Mouse (Mus musculus) left cerebral cortex, adult 2 months (tissue): Measurements from ENCODE around the gene Ptpn1. TPM values are rescaled to one million over a fixed set of nuclear protein-coding genes. Genes with fewer than 3 reads are reported as not detected.

Experiments
- DNase-seq, 2 experiments: peaks; one replicate each; pipeline ENCODE4 v3.0.0; 2021 to 2022; ENCODE audit warnings: low spot score in 2 of 2, mixed read lengths in 1 of 2; ENCODE audit errors: extremely low spot score in 1 of 2
- H3K27ac ChIP-seq: fragments of 200-600 bp; 2 replicates; pipeline ENCODE4 v1.8.1; 2022
- H3K4me3 ChIP-seq: fragments of 200-600 bp; 2 replicates; pipeline ENCODE4 v1.8.1; 2022
- CTCF ChIP-seq: fragments of 200-600 bp; IDR thresholded peaks from 2 replicates; pipeline ENCODE4 v1.8.1; 2022; ENCODE audit warnings: antibody characterized with exemption, mild to moderate bottlenecking, moderate library complexity
- intact Hi-C: fragments of 180-260 bp; cut with DNase I; formaldehyde crosslinking; loops from one replicate; pipeline ENCODE4 v1.15.1; 2025
- total RNA-seq, 2 experiments: library from RNA; stranded (reverse); gene quantifications; 2 replicates each; pipeline ENCODE4 v1.2.3; 2021

Gene Ptpn1
- total RNA-seq, 2 experiments from 2014 or later: 52.0 to 69.0 TPM

DNA sequence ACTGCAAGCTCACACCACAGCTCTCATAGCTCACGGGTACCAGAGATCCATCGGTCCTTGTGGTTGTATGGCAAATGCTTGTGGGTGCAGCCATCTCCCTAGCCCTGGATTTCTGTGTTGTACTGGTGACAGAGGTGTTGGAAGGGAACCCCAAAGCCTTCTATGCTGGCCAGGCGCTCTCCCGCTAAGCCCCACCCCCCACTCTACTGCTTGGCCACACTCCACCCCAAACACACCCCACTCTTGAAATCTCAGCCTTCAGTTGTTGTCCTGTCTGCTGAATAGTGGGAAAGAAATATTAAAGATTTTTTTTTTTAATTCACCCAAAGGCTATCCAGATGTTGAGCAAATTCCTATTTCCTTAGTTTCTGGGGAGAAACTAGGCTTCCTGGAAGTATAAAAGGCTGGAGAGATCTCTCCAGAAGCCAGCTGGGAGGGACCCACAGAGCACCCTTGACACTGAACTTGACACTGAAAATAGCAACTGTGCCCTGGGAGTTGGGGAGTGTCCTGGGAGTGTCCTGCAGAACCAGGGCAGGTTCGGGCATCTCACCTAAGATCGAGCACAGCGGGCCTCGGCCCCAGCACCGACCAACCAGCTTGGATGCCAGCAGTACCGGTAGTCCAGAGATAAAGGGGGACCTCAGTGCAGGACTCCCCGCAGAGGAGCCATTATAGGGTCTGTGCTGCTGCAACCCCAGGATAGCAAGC lies 28.5 kb upstream of the Ptpn1 start:
- TF ChIP-seq CTCF: no peak
- Histone ChIP-seq H3K27ac (no peak overlapping the region), H3K4me3 (no peak overlapping the region)
- DNase-seq: no peak
- intact Hi-C loops: loop anchor here (5.0 kb wide), 1 partner anchor 109 kb away; the partner anchor contains the start of gene Ripor3

DNA sequence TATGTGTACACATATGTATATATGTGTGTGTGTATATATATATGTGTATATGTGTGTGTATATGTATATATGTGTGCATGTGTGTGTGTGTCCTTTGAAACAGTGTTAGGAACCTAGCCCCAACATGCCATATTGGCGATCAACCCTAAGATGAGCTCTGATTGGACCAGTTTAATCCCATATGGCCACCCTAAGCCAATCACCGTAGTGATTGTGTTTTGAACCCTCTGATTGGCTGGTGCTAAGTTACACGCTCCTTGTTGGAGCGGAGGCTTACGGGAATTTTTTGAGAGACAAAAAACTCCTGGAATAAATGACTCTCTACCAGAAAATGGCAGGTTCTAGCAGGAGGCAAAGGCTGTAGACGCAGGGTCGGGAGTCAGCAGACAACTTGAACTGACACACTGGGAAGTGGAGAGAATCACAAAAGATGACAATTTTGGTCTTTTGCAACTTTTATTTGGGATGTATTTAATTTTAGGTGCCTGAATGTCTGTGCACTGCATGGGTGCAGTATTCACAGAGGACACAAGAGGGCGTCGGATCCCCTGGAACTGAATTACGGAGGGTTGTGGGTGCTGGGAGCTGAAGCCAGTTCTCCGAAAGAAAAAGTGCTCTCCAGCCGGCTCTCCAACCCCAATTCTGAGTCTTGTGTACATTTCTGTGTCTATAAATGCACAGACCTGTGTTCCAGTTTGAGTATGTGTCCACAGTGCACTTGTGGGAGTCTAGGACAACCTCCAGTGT lies 27.1 kb upstream of the Ptpn1 start:
- no peak overlapping the region for H3K27ac ChIP-seq
- TF ChIP-seq CTCF: peak; percentile 23
- H3K4me3 ChIP-seq: no peak overlapping the region
- DNase-seq: no peak
- intact Hi-C loops: loop anchor here (5.0 kb wide), 2 partner anchors 98 to 108 kb away; partner anchors contain the start of gene Ripor3

- intact Hi-C loops: loop anchor here (5.0 kb wide), 1 partner anchor 97 kb away; no protein-coding TSS in a partner anchor
- Histone ChIP-seq H3K27ac (no peak overlapping the region), H3K4me3 (no peak overlapping the region)
- DNase-seq: no peak
- TF ChIP-seq CTCF: no peak
Observed at GRCm38 (mm10) chr2:167905561-167905960, 26.3 kb upstream of the Ptpn1 start.

DNA sequence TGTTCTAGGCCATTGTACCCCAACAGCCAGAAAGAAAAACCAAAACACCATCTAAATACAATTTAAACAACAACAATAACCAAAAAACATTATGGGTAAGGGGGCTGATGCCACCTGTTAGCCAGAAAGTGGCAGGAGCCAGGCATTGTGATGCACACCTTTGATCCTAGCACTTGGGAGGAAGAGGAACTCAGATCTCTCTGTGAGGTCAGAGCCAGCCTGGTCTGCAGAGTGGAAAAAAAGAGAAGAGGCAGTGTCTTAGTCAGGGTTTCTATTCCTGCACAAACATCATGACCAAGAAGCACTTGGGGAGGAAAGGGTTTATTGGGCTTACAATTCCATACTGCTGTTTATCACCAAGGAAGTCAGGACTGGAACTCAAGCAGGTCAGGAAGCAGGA lies 25.1 kb upstream of the Ptpn1 start:
- TF ChIP-seq CTCF: no peak
- H3K27ac ChIP-seq: no peak overlapping the region
- H3K4me3 ChIP-seq: no peak overlapping the region
- DNase-seq: no peak
- intact Hi-C loops: loop anchor here (5.0 kb wide), 1 partner anchor 96 kb away; no protein-coding TSS in a partner anchor

DNA sequence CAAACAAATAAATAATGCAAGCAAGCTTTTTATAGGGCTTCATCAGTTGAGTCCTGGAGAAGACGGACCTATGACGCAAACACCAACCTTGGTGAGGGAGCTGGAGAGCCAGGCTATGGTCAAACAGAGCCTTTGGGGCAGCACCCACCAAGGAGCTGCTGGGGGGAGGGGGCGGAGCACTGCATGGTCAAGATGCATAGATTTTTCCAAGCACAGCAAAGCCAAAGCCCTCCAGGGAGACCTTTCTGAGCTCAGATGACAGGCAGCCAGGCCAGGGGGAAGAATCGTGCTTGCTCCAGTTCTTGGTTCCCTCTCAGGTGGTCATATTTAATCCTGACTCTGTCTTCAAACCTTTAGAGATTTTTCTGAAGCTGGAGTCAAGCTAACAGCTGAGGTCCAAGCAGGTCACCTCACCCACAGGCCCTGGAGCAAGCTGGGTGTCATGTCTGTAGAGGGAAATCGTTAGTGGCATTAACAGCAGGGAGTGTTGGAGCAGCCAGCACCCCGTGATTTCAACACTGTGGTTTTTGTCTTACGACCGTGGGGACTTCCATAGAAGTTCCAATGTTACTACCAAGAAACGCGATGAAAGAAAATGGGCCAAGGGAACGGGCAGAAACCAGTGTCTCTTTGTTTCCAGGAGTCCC lies 22.2 kb upstream of the Ptpn1 start:
- H3K27ac ChIP-seq: no peak overlapping the region
- no peak for TF ChIP-seq CTCF
- intact Hi-C loops: loop anchor here (5.0 kb wide), 1 partner anchor 93 kb away; no protein-coding TSS in a partner anchor
- H3K4me3 ChIP-seq: no peak overlapping the region
- DNase-seq: no peak

- H3K27ac ChIP-seq: no peak overlapping the region
- H3K4me3 ChIP-seq: no peak overlapping the region
- intact Hi-C loops: no loop called here
- no peak for DNase-seq
- TF ChIP-seq CTCF: no peak
Observed at GRCm38 (mm10) chr2:167910178-167910540, 21.7 kb upstream of the Ptpn1 start.

GRCm38 (mm10) chr2:167911511-167911910 lies 20.3 kb upstream of the Ptpn1 start:
- DNase-seq: no peak
- intact Hi-C loops: no loop called here
- H3K27ac ChIP-seq: no peak overlapping the region

DNA sequence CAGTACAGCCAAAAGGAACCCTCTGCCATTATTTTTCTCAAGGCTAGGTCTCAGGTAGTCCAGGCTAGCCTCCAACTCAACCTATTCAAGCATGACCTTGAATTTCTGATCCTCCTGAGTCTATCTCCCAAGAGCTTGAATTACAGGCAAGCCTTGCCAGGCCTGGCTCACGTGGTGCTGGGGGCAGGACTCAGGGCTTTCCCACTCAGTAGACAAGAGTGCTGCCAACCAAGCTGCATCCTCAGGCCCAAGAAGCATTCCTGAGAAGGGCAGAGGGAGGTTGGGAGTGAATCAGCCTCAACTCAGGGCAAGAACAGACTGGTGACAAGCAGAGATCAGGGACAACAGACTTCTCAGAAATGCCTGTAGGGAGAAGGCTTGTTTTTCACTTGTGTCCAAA lies 12.8 kb upstream of the Ptpn1 start:
- Histone ChIP-seq H3K4me3 (no peak overlapping the region), H3K27ac (no peak overlapping the region)
- TF ChIP-seq CTCF: no peak
- intact Hi-C loops: no loop called here
- no peak for DNase-seq

More at GRCm38 (mm10) chr2:167911511-167911910, 20.3 kb upstream of the Ptpn1 start:
- no peak for TF ChIP-seq CTCF
- H3K4me3 ChIP-seq: no peak overlapping the region

DNA sequence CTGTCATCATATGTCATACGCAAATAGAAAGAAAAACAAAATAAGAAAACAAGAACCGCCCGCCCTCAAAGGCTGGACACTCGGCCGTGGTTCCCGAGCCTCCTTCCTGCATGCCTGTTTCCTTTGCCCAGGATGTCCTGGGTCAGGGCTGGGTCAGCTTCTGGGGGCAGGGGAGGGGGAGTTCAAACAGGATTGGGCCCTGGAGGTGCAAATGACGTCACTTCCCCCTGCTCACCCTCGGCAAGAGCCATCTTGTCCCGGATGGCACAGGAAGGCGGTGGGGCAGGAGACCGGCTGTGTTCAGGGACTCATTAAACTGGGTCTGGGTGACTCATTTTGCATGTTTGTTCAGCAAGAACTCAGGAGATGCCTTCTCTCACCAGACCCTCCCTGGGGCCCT lies 11.8 kb upstream of the Ptpn1 start:
- intact Hi-C loops: no loop called here
- H3K27ac ChIP-seq: no peak overlapping the region
- no peak overlapping the region for H3K4me3 ChIP-seq

GRCm38 (mm10) chr2:167920960-167921495 lies 10.8 kb upstream of the Ptpn1 start:
- intact Hi-C loops: no loop called here
- no peak overlapping the region for H3K27ac ChIP-seq
- no peak overlapping the region for H3K4me3 ChIP-seq
- peak in 1 of 2 experiments; percentile 7 for DNase-seq
- TF ChIP-seq CTCF: no peak

More for the DNA sequence above, 11.8 kb upstream of the Ptpn1 start:
- DNase-seq: no peak
- no peak for TF ChIP-seq CTCF

DNA sequence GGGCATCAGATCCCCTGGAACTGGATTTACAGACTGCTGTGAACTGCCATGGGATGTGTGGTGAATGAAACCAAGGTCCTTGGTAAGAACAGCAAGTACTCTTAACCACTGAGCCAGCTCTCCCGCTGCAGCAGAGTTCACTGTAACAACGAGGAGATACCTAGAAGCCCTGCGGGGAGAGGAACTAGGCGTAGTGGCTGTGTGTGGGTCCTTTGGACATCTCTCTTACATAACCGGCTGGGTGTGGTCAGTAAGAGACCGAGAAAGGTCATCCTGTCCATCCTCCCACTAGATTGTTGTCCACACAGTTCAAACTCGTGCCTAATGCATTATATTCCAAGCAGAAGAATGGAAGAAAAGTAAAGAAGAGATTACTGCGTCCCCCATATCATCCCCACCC lies 10.0 kb upstream of the Ptpn1 start:
- intact Hi-C loops: no loop called here
- TF ChIP-seq CTCF: no peak
- DNase-seq: no peak
- Histone ChIP-seq H3K4me3 (no peak overlapping the region), H3K27ac (no peak overlapping the region)

DNA sequence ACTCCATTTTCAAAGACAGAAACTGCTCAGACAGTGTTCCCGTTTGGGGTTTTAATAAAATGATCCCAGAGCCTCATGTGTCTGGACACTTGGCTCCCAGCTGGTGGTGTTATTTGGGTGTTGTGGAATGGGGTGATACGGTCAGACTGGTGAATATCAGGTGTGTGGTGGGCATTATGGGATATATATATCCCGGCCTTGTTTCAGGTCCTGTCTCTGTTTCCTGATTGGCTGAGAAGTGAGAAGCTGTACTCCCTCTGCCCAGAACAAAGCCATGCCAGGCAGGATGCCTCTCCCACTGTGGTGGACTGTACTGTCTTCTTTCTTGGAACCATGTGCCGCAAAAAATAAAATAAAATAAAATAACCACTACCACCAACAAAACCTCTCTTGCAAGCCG lies 7.8 kb upstream of the Ptpn1 start:
- H3K27ac ChIP-seq: no peak overlapping the region
- no peak for DNase-seq
- intact Hi-C loops: no loop called here
- H3K4me3 ChIP-seq: no peak overlapping the region
- no peak for TF ChIP-seq CTCF
